Mouse (Mus musculus) kidney, postnatal 0 days (tissue): ENCODE data around the gene Gm21312. TPM values are rescaled to one million over a fixed set of nuclear protein-coding genes. Genes with fewer than 3 reads are reported as not detected.

Source experiments
- ATAC-seq: fragments of 200-750 bp; cut with Nextera tagmentation; replicated peaks from 2 replicates; pipeline ENCODE4 v1.8.0; 2017; ENCODE audit warnings: low read depth, moderate number of reproducible peaks, moderate TSS enrichment, moderate library complexity; ENCODE audit not compliant: low FRiP score
- DNase-seq: peaks from one replicate; pipeline ENCODE4 v3.0.0-alpha.2; 2016; ENCODE audit warnings: low spot score
- H3K27ac ChIP-seq: fragments of 300-500 bp; sonication (generic); 2 replicates; pipeline ENCODE4 v1.5.1; 2014; ENCODE audit warnings: mild to moderate bottlenecking
- H3K27me3 ChIP-seq: fragments of 300-500 bp; sonication (generic); 2 replicates; pipeline ENCODE4 v1.6.1; 2014; ENCODE audit warnings: low read length, mixed read lengths; ENCODE audit not compliant: insufficient read depth
- H3K36me3 ChIP-seq: fragments of 300-500 bp; sonication (generic); 2 replicates; pipeline ENCODE4 v1.6.1; 2014; ENCODE audit warnings: low read length, mixed read lengths; ENCODE audit not compliant: insufficient read depth
- H3K4me1 ChIP-seq: fragments of 300-500 bp; sonication (generic); replicated peaks from 2 replicates; pipeline ENCODE4 v1.6.1; 2014; ENCODE audit warnings: antibody characterized with exemption, low read length, mixed read lengths; ENCODE audit not compliant: insufficient read depth
- H3K4me2 ChIP-seq: fragments of 300-500 bp; sonication (generic); 2 replicates; pipeline ENCODE4 v1.6.1; 2014; ENCODE audit warnings: mild to moderate bottlenecking, low read length, moderate library complexity, mixed read lengths
- H3K4me3 ChIP-seq: fragments of 300-500 bp; sonication (generic); replicated peaks from 2 replicates; pipeline ENCODE4 v1.5.1; 2014; ENCODE audit warnings: low read depth, low read length
- H3K9ac ChIP-seq: fragments of 300-500 bp; sonication (generic); 2 replicates; pipeline ENCODE4 v1.6.1; 2014; ENCODE audit warnings: low read depth, low read length
- H3K9me3 ChIP-seq: fragments of 300-500 bp; sonication (generic); replicated peaks from 2 replicates; pipeline ENCODE4 v1.6.1; 2016; ENCODE audit warnings: low read length, inconsistent platforms, mixed read lengths
- CTCF ChIP-seq: IDR thresholded peaks from 2 replicates; pipeline ENCODE4 v1.5.1; 2016; ENCODE audit warnings: antibody characterized with exemption, low read depth, mild to moderate bottlenecking, moderate library complexity
- WGBS: fragments of 180-500 bp; shearing (Covaris S2); extraction: QIAGEN DNeasy Blood & Tissue Kit; methylation state at CpG from one replicate; pipeline ENCODE4 v1.1.7; 2014; 5-methylcytosine and 5-hydroxymethylcytosine counted together
- polyA plus RNA-seq: library from polyadenylated mRNA; unstranded; fragments of >200 nt; fragmentation: Nextera tagmentation; extraction: Ambion mirVana; gene quantifications from 2 replicates; pipeline ENCODE4 v1.2.1, GENCODE M21; 2015

Gene Gm21312
- polyA plus RNA-seq, 1 experiment from 2014 or later, result not detected

DNA sequence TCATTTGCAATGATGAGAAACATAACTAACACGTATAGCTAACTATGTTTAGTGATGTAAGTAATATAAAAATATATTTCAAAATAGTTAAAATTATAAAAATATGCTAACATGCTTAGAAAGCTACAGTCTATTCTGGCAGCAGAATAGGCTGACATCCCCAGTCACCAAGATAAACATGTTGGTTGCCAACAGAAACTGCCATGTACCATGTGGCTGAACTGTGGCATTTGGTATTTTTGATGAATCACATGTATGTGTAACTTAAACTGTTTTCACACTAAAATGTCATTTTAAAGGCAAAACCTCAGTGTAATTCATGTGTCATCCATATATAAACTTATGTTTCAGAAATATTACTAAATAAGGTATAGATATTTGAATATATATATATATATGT is 32.8 kb downstream of the Gm21312 start:
- Histone ChIP-seq H3K27ac (no peak overlapping the region), H3K4me2 (no peak overlapping the region), H3K9me3 (no peaks in the 10 kb centered on the region), H3K36me3 (no peaks in the 10 kb centered on the region), H3K27me3 (no peaks in the 10 kb centered on the region), H3K4me3 (no peak overlapping the region), H3K9ac (no peak overlapping the region), H3K4me1 (no peaks in the 10 kb centered on the region)
- TF ChIP-seq CTCF, result no peak
- ATAC-seq (no peak), DNase-seq (no peak)
- WGBS, result 83% methylated on average over 1 of the region's 1 CpGs

DNA sequence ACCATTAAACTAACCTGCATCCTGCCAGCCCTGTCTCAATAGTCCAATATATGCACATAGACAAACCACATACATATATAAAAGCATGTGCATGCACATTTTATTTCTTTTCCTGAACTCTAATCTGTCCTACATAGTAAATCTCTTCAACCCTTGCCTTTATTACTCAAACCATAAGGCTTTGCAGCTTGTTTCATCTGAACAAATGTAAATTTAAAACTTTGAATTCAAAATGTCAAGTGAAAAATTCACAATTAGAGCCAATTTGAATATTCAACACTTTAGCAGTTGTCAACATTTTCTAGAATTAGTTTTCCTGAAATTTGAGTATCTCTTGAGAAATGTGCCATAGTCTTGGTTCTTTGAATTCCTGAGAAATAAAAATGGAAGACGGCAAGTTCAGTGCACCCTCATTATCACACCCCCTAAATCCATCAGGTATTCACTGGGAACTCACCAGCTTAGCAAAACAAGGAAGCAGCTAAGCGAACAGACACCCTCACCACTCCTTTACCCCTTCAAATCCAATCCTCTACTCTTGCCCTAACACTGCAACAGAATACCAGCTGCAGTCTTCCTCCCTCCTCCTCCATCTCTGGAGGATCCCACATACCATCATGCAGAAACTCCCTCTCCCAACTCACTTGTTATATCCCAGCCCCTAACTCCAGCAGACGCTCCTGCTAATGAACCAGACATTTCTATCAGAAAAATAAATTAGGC is 33.6 kb downstream of the Gm21312 start:
- Histone ChIP-seq H3K9me3 (no peaks in the 10 kb centered on the region), H3K36me3 (no peaks in the 10 kb centered on the region), H3K4me1 (no peaks in the 10 kb centered on the region), H3K27ac (no peak overlapping the region), H3K4me3 (no peak overlapping the region), H3K27me3 (no peaks in the 10 kb centered on the region), H3K4me2 (no peak overlapping the region), H3K9ac (no peak overlapping the region)
- no peak for ATAC-seq
- WGBS, result 50% methylated on average over 3 of the region's 3 CpGs
- no peak for DNase-seq
- TF ChIP-seq CTCF, result no peak

DNA sequence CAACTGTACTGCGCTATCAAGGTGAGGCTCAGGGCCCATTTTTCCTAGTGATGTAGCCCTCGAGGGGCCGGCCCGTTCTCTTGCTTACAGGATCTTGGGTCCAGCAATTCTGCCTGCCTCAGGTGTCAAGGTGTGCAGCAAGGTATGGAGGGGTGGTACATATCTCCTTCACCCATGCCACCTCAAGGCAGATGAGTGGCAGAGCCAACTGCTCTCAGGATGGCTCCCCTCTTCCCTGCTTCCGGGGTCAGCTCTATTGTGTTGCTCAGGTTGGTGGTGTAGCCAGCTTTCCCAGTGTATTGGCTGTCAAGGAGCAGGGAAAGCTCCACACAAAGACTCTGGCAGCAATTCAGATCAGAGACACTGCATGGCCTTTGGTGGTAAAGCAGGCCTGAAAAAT is 37.7 kb downstream of the Gm21312 start:
- no peaks in the 10 kb centered on the region for H3K36me3 ChIP-seq
- no peak for ATAC-seq
- TF ChIP-seq CTCF, result no peak
- H3K9ac ChIP-seq, result no peak overlapping the region
- no peaks in the 10 kb centered on the region for H3K4me1 ChIP-seq
- DNase-seq, result no peak
- no peaks in the 10 kb centered on the region for H3K9me3 ChIP-seq
- H3K4me2 ChIP-seq, result no peak overlapping the region
- no peaks in the 10 kb centered on the region for H3K27me3 ChIP-seq
- 93% methylated on average over 5 of the region's 5 CpGs for WGBS
- no peak overlapping the region for H3K27ac ChIP-seq
- no peak overlapping the region for H3K4me3 ChIP-seq

DNA sequence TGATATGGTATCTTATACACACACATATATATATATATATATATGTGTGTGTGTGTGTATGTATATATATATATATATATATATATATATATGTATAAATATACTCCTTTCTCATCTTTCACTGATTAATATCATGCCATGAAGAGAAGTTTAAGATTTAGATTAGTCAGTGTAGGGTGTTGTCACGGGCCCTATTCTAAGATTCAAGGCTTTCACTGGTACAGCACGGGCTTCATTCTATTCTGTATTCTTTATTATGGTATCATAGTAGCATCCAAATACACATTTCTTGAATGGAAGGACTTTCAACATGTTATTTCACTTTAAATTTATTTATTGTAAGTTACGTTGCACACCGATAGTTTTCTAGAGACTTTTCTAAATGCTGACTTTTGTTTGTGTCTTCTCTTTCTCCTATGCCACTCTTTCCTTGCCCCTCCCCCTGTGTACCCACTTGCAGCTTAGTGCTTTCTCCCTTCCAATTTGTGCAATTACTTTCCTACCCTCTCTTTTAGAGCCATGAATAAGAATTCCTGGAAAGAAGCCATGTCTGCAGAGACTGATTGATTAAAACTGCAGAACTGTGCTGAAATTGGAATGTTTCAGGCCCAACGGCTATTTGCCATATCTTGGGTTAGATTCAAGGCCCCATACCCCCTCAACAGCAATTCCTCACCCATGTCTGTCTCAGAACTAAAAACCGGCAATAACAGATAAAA is 43.6 kb downstream of the Gm21312 start:
- DNase-seq (no peak), ATAC-seq (no peak)
- 86% methylated on average over 6 of the region's 6 CpGs for WGBS
- H3K36me3 ChIP-seq, result no peaks in the 10 kb centered on the region
- no peak overlapping the region for H3K4me2 ChIP-seq
- TF ChIP-seq CTCF, result no peak
- no peaks in the 10 kb centered on the region for H3K9me3 ChIP-seq
- no peaks in the 10 kb centered on the region for H3K27me3 ChIP-seq
- no peak overlapping the region for H3K9ac ChIP-seq
- H3K4me1 ChIP-seq, result no peaks in the 10 kb centered on the region
- no peak overlapping the region for H3K27ac ChIP-seq
- H3K4me3 ChIP-seq, result no peak overlapping the region

Other genes with a start within 250 kb of the Gm21312 start
- not detected in 2 replicates for gene Gm21293, start 34.0 kb upstream of the Gm21312 start, polyA plus RNA-seq
- gene Gm6763, start 25.5 kb upstream of the Gm21312 start, polyA plus RNA-seq, result not detected in 2 replicates
- gene Gm8764, start 17.0 kb upstream of the Gm21312 start, polyA plus RNA-seq, result not detected in 2 replicates
- gene Gm21304, start 8.5 kb upstream of the Gm21312 start, polyA plus RNA-seq, result not detected in 2 replicates
- gene Gm20765, start 8.5 kb downstream of the Gm21312 start, polyA plus RNA-seq, result not detected in 2 replicates
- gene Gm4340, start 17.0 kb downstream of the Gm21312 start, polyA plus RNA-seq, result not detected in 2 replicates